Mouse (Mus musculus) retina, postnatal 7 days (tissue): ENCODE results near the gene Zcchc24.
A peak's percentile ranks its signal among the peaks of the same experiment; 100 is the strongest.

Experiments used
- DNase-seq: peaks from one replicate; pipeline ENCODE4 v3.0.0-alpha.2; 2012; ENCODE audit warnings: low read depth, low spot score

Zcchc24 gene

GRCm38 (mm10) chr14:25776294-25776693 lies 7.5 kb upstream of the Zcchc24 start:
- DNase-seq = no peak

GRCm38 (mm10) chr14:25774100-25774499 lies 5.3 kb upstream of the Zcchc24 start:
- DNase-seq = no peak

DNA sequence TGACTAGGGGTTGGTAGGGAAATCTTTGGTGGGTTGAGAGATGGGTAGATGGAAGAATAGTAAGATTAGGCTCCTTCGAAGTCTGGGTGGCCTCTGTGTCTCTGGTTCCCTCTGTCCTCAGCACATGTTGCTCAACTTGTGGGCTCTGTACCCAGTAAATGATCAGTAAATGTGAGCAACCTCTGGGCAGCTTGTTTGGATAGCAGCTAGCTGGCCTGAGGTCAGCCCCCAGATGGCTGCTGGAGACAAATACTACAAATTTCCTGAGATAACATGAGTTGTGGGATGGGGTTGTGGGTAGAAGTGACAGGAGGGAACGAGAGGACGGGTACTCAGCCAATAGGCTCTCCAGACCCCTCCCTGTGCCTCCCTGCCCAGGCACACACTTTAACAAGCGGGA lies 4.2 kb upstream of the Zcchc24 start:
- no peak for DNase-seq

- DNase-seq = peak; percentile 36
Observed at GRCm38 (mm10) chr14:25769626-25770306, 927 bp upstream of the Zcchc24 start.

GRCm38 (mm10) chr14:25768261-25768893 lies 462 bp downstream of the Zcchc24 start:
- no peak for DNase-seq

- DNase-seq = no peak
Observed at GRCm38 (mm10) chr14:25767725-25768203, 1.1 kb downstream of the Zcchc24 start.

GRCm38 (mm10) chr14:25766441-25766840 lies 2.4 kb downstream of the Zcchc24 start:
- DNase-seq = no peak

DNA sequence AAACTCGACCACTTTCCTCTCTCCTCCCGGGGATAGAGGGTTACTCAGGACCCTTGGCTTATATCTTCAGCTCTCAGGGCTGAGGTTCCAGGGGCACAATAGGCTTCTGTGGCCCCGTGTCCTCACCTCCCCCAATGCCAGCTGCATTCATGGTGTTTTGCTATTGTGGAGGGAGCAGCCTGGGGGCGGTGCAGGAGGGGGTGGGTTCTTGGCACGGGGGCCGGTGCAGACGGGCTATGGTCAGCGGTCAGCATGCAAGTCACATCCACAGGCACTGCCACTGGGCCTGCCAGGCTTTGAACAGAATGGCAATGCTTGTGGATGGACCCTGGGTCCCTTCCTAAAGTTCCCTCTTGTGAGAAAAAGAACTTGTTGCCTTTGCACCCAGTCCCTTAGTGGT lies 2.9 kb downstream of the Zcchc24 start:
- no peak for DNase-seq

DNA sequence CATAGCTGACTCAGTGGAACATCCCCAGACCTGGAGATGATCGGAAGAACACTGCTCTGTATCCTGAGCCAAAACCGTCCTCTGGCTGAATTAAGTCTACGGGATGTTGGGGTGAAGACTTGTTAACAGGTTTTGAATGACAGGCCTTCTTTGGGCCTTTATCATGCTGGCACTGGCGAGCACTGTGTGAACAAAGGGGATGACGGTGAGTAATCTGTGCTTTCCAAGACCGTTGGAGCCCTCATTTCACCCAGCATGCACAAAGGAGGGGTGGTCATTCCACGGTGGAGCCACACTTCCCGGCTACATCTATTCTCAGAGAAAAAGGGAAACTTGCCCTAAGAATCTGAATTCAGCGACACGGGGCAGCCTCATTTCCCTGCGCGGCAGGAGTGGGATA lies 3.7 kb downstream of the Zcchc24 start:
- no peak for DNase-seq

DNA sequence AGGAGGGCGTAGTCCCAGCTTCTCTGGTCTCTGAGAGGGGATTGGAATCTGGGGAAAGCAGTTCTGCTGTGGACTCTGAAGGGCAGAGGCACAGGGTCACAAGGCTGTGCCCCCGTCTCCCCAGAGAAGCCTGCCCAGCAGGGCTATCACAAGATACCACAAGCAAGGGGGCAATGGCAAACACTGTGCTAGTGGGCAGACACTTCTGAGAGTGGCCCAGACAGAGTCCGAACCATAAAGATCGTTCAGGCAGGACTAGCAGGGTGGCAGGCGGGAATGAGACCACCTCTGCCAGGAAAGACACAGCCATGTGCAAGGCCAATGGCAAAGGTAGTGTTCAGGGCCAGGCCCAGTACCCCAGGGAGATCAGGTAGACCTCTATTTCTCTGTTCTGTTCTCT lies 7.7 kb downstream of the Zcchc24 start:
- no peak for DNase-seq

GRCm38 (mm10) chr14:25759981-25760537 lies 8.8 kb downstream of the Zcchc24 start:
- DNase-seq = no peak

GRCm38 (mm10) chr14:25759551-25759950 lies 9.3 kb downstream of the Zcchc24 start:
- no peak for DNase-seq

DNA sequence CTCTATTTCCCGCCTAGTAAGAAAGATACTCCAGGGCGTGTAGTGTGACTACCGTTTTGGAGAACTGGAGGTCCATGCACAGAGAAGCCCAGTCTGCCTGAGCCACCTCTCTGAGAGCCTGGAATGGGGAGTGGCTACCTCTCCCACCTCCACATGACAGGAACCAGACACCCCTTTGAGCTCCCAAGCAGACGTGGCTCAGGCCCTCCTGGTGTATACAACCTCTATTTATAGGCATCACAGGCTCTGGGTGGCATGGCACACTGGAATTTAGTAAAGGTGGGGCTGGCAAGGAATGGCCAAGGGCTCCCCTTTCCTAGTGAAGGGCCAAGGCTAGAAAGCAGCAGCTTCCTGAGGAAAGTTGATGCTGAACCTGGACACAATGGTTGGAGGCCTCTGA lies 10.9 kb downstream of the Zcchc24 start:
- DNase-seq = no peak

DNA sequence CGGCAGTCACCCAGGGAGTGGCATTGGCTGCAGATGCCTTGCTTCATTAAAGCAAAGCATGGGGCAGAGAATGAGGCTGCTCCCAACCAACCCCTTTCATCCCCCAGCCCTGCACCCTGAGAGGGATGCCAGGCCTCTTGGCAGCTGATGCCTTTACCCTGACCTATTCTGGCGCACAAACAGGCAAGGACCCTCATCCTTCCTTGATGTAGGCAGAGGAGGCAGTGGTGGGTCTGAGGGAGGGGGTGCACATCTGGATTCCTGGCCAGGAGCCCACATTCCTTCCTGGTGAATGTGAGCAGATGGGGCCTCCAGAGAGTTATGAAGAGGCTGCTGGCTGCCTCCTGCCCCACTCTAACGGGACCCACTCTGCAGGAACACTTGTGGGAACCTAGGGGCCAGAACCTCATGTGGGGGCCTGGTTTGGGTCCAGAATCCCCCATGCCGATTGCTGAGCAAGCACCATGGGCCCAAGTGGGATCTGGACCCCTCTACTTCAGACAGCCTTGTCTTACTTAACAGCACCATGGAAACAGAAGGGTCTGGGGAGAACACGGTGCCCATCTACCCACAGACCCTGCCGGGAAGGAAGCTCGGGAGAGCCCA lies 12.4 kb downstream of the Zcchc24 start:
- no peak for DNase-seq

- DNase-seq = no peak
Observed at GRCm38 (mm10) chr14:25755541-25755940, 13.3 kb downstream of the Zcchc24 start.

DNA sequence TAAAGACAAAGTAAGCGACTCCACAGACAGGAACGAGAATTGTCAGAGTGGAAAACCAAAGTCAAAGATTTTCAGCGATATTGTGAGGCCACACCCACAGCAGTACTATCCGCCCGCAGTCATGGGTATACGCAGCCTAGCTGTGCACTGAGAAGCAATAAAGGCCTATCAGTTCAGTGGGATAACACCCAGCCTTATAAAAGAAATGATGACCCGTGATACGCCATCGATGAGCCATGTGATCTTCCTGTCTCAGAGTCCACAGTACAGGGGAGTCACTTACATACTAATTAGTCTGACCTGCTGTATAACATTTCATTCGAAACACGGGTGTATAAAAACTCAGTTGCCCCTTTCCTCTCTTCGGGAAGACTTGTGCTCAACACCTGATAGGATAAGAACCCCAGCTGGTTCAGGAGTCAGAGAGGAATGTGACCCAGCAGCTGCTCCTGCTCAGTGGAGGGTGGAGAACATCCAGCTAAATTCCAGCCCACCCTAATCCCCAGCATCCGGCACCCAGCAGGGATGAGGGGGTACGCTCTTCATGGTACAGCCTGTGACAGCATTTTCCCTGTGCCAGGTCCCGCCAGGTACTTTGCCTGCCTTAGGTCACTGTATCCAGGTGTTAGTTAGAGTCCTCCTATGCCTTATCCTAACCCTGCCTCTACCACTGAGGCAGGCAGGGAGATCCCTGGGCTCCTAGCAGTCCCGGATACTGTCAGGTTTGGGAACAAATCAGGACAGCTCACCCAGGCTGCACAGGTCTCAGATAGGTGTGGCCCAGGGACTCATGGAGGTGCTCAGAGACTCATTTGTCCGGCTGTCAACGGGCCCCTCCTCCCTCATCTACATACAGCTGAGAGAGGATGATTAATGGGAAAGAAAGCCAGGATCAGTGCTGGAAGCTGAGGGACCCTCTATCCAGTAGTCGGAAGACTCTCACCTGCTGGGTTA lies 14.0 kb downstream of the Zcchc24 start:
- DNase-seq = no peak

DNA sequence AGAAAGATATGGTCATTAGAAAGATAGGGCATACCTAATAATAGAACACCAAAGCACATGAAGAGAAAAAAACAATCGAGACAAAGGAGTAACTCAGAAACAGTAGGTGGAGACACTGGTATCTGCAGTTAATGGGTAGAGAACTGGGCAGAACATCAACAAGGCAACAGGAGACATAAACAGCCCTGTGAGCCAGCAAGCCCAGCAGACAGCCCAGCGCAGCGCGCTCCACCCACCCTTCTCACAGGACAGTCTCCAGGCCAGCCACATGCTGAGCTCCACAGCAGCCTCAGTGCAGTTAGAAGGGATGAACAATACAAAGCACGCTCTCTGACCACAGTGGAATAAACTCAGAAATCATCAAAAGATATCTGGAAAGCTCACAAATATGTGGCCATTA lies 15.8 kb downstream of the Zcchc24 start:
- no peak for DNase-seq

- DNase-seq = no peak
Observed at GRCm38 (mm10) chr14:25751067-25751466, 17.8 kb downstream of the Zcchc24 start.

DNA sequence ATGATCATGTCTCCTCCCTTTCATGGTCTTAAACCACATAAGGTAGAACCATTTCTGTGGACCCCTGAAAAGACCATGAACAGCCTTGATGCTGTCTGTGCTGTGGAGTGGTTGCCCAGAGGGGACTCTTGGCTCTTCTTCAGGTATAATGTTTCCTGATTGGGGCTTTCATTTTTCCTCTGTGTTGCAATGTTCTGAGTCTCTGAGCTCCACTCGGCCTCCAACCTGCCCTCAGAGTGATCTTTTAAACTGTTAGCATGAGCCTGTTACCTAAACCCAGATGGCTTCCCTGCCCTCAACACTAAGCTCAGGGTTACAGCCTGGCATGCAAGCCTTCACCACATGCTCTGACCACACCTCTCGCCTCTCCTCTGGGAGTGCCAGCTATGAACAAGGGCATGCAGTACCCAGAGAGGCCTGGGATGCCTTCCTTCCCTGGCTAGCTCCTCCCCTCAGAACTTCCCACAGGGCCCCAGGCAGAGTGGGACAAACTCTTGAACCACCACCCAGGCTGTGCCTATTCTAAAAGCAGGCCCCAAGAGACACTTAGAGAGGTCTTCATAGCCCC lies 18.3 kb downstream of the Zcchc24 start:
- no peak for DNase-seq

DNA sequence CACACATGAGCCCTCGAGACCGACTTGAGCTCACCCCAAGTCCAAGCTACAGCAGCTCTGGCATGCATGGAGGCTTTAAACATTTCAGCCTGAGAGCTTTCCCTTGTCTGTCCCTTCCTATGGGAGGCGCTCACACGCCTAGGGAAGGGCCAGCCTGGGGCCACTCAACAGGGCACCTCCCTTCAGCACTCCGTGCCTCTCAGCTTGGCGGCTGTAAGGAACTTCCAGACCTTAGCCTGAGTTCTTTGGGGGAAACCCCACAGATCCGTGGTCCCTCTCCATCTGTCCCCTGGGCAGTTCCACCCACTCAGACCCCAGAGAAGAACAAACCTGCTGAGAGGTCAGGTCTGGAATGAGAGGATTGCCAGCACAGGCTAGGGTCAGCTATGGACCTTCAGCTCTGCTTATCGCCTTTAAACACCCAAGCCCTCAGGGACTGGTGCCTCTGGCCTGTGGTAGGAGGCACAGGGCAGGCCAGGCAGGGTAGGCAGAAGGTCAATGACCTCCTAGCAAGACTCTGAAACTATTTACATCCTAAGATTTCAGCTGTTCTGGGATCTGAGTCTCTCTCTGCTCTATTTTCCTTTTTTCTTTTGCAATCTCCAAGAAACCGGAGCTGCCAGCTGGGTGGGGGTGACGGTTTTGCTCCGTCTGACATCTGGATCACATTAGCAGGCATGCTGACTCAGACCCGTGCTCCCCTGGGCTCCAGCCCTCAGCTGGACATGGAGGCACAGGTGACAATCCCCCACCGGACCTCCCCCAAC lies 19.5 kb downstream of the Zcchc24 start:
- DNase-seq = no peak
